Mouse (Mus musculus) adrenal gland, postnatal 0 days (tissue): ENCODE measurements around the gene Gm20661. TPM values are rescaled to one million over a fixed set of nuclear protein-coding genes. Genes with fewer than 3 reads are reported as not detected.

Source experiments
- polyA plus RNA-seq: library from polyadenylated mRNA; unstranded; fragments of >200 nt; fragmentation: Nextera tagmentation; extraction: Ambion mirVana; gene quantifications from 2 replicates; pipeline ENCODE4 v1.2.1, GENCODE M21; 2015

Gm20661 gene
- 0.66 and 0.84 TPM in 2 replicates for polyA plus RNA-seq

GRCm38 (mm10) chr9:107982681-107983346 is at the start of gene Gm20661:
Gene Gm20661 (plus strand): TSS chr9:107983058.

GRCm38 (mm10) chr9:107935374-107935773 is 47.5 kb upstream of the Gm20661 start, which contains the start of gene Camkv:
Gene Camkv (plus strand): TSS chr9:107935674.

GRCm38 (mm10) chr9:107949922-107950235 is 33.0 kb upstream of the Gm20661 start, which contains the start of gene Traip:
Gene Traip (plus strand): TSS chr9:107950136.

GRCm38 (mm10) chr9:107975399-107976386 is 7.2 kb upstream of the Gm20661 start, which contains the start of gene Uba7:
Gene Uba7 (plus strand): TSS chr9:107975505.

GRCm38 (mm10) chr9:107985131-107986119 is 2.6 kb downstream of the Gm20661 start, which contains the start of gene Inka1:
Gene Inka1 (minus strand): TSS chr9:107985879.

GRCm38 (mm10) chr9:107992197-107992596 is 9.3 kb downstream of the Gm20661 start, which contains the start of gene Cdhr4:
Gene Cdhr4 (plus strand): TSS chr9:107992497.

GRCm38 (mm10) chr9:107996049-107996448 is 13.2 kb downstream of the Gm20661 start, which contains the start of gene Gm20662:
Gene Gm20662 (plus strand): TSS chr9:107996349.

GRCm38 (mm10) chr9:108001922-108002770 is 19.3 kb downstream of the Gm20661 start, which contains the start of gene Ip6k1:
Gene Ip6k1 (plus strand): TSS chr9:108002501.

Other genes starting within 250 kb of the Gm20661 start
- gene Rbm5, start 212.1 kb upstream of the Gm20661 start, polyA plus RNA-seq, result 54.4 and 75.5 TPM in 2 replicates
- 25.9 and 43.6 TPM in 2 replicates for gene Rbm6, start 109.8 kb upstream of the Gm20661 start, polyA plus RNA-seq
- 10.5 and 11.8 TPM in 2 replicates for gene Mon1a, start 94.9 kb upstream of the Gm20661 start, polyA plus RNA-seq
- 5.1 and 5.4 TPM in 2 replicates for gene Mst1r, start 76.2 kb upstream of the Gm20661 start, polyA plus RNA-seq
- gene Actl11, start 54.6 kb upstream of the Gm20661 start, polyA plus RNA-seq, result not detected in 2 replicates
- gene Camkv, start 47.4 kb upstream of the Gm20661 start, polyA plus RNA-seq, result 3.1 and 4.4 TPM in 2 replicates
- 10.0 and 11.1 TPM in 2 replicates for gene Traip, start 32.9 kb upstream of the Gm20661 start, polyA plus RNA-seq
- 30.4 and 55.9 TPM in 2 replicates for gene Uba7, start 7.6 kb upstream of the Gm20661 start, polyA plus RNA-seq
- 36.0 and 45.0 TPM in 2 replicates for gene Inka1, start 2.8 kb downstream of the Gm20661 start, polyA plus RNA-seq
- 1.8 and 2.6 TPM in 2 replicates for gene Cdhr4, start 9.4 kb downstream of the Gm20661 start, polyA plus RNA-seq
- gene Gm20662, start 13.3 kb downstream of the Gm20661 start, polyA plus RNA-seq, result 0.73 TPM in 1 of 2 replicates, not detected in the other
- gene Ip6k1, start 19.4 kb downstream of the Gm20661 start, polyA plus RNA-seq, result 45.9 and 52.5 TPM in 2 replicates
- gene Gmppb, start 66.2 kb downstream of the Gm20661 start, polyA plus RNA-seq, result 17.3 and 23.9 TPM in 2 replicates
- gene Amigo3, start 70.1 kb downstream of the Gm20661 start, polyA plus RNA-seq, result 1.7 and 2.4 TPM in 2 replicates
- gene Mst1, start 97.4 kb downstream of the Gm20661 start, polyA plus RNA-seq, result 2.1 and 2.7 TPM in 2 replicates
- 16.6 and 22.3 TPM in 2 replicates for gene Rnf123, start 100.3 kb downstream of the Gm20661 start, polyA plus RNA-seq
- gene Apeh, start 111.5 kb downstream of the Gm20661 start, polyA plus RNA-seq, result 43.5 and 58.7 TPM in 2 replicates
- gene Bsn, start 207.3 kb downstream of the Gm20661 start, polyA plus RNA-seq, result 0.76 and 1.3 TPM in 2 replicates